ENCODE assay signal across 8 mouse cellular contexts in genomic region chr1:90424066-90424821, GRCm38 (mm10).
DNase-seq lines count a peak whose midpoint lies in the region; ATAC-seq and TF ChIP-seq lines count a peak whose summit lies in the region.

No protein-coding gene starts in this region.

- peak; percentile 34 for TF ChIP-seq EP300 in ES-Bruce4 (IDR thresholded peaks at IDR 0.05; ENCODE audit: insufficient read depth, low read depth, low read length)

- H3K4me1 ChIP-seq in forebrain, embryonic 10.5 days, result peaks cover 45% of the 10 kb centered on the region
- H3K4me1 ChIP-seq in forebrain, embryonic 16.5 days (replicated peaks; ENCODE audit: control insufficient read depth, insufficient read depth, low read length), result no peaks in the 10 kb centered on the region
- peaks cover 6% of the 10 kb centered on the region for H3K4me1 ChIP-seq in ES-Bruce4 (ENCODE audit: control insufficient read depth, insufficient read depth, low read length)

- TF ChIP-seq CTCF in ES-Bruce4 (IDR thresholded peaks at IDR 0.05; ENCODE audit: low read depth, low read length), result no peak

- peak overlapping the region; percentile 68 for H3K27ac ChIP-seq in forebrain, embryonic 10.5 days
- no peak overlapping the region for H3K27ac ChIP-seq in forebrain, embryonic 16.5 days (ENCODE audit: low read length)
- H3K27ac ChIP-seq in ES-Bruce4 (ENCODE audit: insufficient read depth, low read length), result 0 out of 2 replicates have a peak overlapping the region, but pooled peaks have one; percentile 19

- DNase-seq in forebrain, embryonic 10.5 days (ENCODE audit: extremely low spot score, low spot score), result peak; percentile 50
- DNase-seq in gastrocnemius, adult 8-10 months (ENCODE audit: low spot score in 2 of 2), result peak; percentile 72 to 77
- DNase-seq in kidney, postnatal 10 days, result peak; percentile 55
- no peak for DNase-seq in left cerebral cortex, adult 11 months (ENCODE audit: low spot score)
- DNase-seq in ovary, postnatal 10 days (ENCODE audit: low spot score), result no peak

- no peak overlapping the region for H3K4me2 ChIP-seq in forebrain, embryonic 16.5 days (ENCODE audit: low read length)

- peaks cover 31% of the 10 kb centered on the region for H3K27me3 ChIP-seq in forebrain, embryonic 10.5 days (ENCODE audit: poor library complexity, severe bottlenecking)
- H3K27me3 ChIP-seq in forebrain, embryonic 16.5 days (replicated peaks; ENCODE audit: control insufficient read depth, insufficient read depth, low read length), result no peaks in the 10 kb centered on the region
- no peaks in the 10 kb centered on the region for H3K27me3 ChIP-seq in ES-Bruce4 (ENCODE audit: control insufficient read depth, insufficient read depth, low read length, poor library complexity, severe bottlenecking)

- no peak overlapping the region for H3K9ac ChIP-seq in forebrain, embryonic 16.5 days (replicated peaks; ENCODE audit: low read depth, low read length)
- no peak overlapping the region for H3K9ac ChIP-seq in ES-Bruce4 (ENCODE audit: low read depth, poor library complexity, severe bottlenecking)

- H3K9me3 ChIP-seq in forebrain, embryonic 10.5 days, result peaks cover 3% of the 10 kb centered on the region; the same call in 1 of the 2 replicates
- H3K9me3 ChIP-seq in forebrain, embryonic 16.5 days (ENCODE audit: control insufficient read depth, low read length), result no peaks in the 10 kb centered on the region
- no peaks in the 10 kb centered on the region for H3K9me3 ChIP-seq in ES-Bruce4 (replicated peaks; ENCODE audit: control insufficient read depth, insufficient read depth, low read length, poor library complexity, severe bottlenecking)

- ATAC-seq in forebrain, embryonic 16.5 days, result no peak
- no peak for ATAC-seq in granulocyte monocyte progenitor cell, adult 5-6 weeks (replicated peaks; ENCODE audit: poor library complexity, severe bottlenecking)

- 12% methylated on average over 13 of the region's 13 CpGs for WGBS in forebrain, embryonic 10.5 days
- 21% methylated on average over 13 of the region's 13 CpGs for WGBS in forebrain, embryonic 16.5 days

- H3K36me3 ChIP-seq in forebrain, embryonic 10.5 days (replicated peaks), result no peaks in the 10 kb centered on the region
- H3K36me3 ChIP-seq in forebrain, embryonic 16.5 days (ENCODE audit: control insufficient read depth, insufficient read depth), result no peaks in the 10 kb centered on the region
- no peaks in the 10 kb centered on the region for H3K36me3 ChIP-seq in ES-Bruce4 (ENCODE audit: control insufficient read depth, insufficient read depth, low read length, poor library complexity, severe bottlenecking)

- TF ChIP-seq POLR2A in ES-Bruce4 (IDR thresholded peaks at IDR 0.05; ENCODE audit: insufficient read depth, low read length), result no peak

- H3K4me3 ChIP-seq in forebrain, embryonic 10.5 days, result peak overlapping the region; percentile 6; the same call in 1 of the 2 replicates
- H3K4me3 ChIP-seq in forebrain, embryonic 16.5 days (replicated peaks; ENCODE audit: low read length), result no peak overlapping the region
- no peak overlapping the region for H3K4me3 ChIP-seq in ES-Bruce4 (ENCODE audit: low read depth, low read length)

Comparison
In these comparisons a context has a peak if more than half of its experiments do, and no peak if none do; other contexts are left out.
1. DNase-seq: peak in forebrain, embryonic 10.5 days (single experiment), gastrocnemius, adult 8-10 months (2 of 2) and kidney, postnatal 10 days (single experiment); none in left cerebral cortex, adult 11 months (single experiment) and ovary, postnatal 10 days (single experiment).